Mouse (Mus musculus) central nervous system, embryonic 11.5 days (tissue): Measurements from ENCODE around the gene Alkbh5. TPM values are rescaled to one million over a fixed set of nuclear protein-coding genes. Genes with fewer than 3 reads are reported as not detected.

ENCODE experiments used
- polyA plus RNA-seq: library from polyadenylated mRNA; depleted of rRNA; stranded (reverse); fragments of >200 nt; gene quantifications from 2 replicates; pipeline ENCODE4 v1.2.3, GENCODE M21; 2012; rRNA removed

Gene Alkbh5
- polyA plus RNA-seq, result 16.2 and 19.4 TPM in 2 replicates

DNA sequence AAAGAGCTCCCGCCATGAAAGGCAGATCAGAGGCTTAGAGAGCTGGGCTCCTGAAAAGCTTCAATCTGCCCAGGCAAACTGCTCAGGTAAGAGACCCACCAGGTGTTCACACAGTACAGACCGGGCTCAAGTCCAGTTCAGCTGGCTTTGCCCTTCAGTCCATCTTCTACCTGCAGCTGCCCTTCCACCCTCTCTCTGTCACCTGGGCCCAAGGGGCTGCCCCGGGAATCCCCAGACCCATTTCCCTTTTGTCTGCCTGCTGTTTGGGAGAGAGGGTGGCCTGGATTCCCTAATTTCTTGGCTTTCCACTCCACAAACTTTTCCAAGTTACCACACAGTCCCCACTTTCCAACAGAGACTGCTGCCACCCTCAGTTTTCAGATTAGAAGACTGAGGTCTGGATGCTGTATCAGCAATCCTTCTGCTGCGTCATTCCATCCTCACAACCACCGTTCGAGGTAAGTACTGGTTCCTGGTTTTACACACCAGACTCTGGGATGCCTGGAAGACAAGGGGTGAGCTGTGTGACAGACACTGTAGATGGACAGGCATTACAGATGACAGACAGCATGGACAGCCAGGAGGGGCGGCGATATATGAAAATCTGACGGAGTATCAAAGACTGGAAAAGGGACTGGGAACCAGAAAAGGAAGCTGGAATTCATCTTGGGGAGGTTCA is at the start of gene Alkbh5:
Alkbh5 (plus strand) TSS at position 202 of the 679 bp plus-strand sequence.

Other genes with a start within 250 kb of the Alkbh5 start
- 17.9 and 26.4 TPM in 2 replicates for gene Tom1l2, start 183.5 kb upstream of the Alkbh5 start, polyA plus RNA-seq
- gene Drc3, start 183.1 kb upstream of the Alkbh5 start, polyA plus RNA-seq, result 3.2 and 3.5 TPM in 2 replicates
- gene Gid4, start 119.2 kb upstream of the Alkbh5 start, polyA plus RNA-seq, result 14.0 and 19.1 TPM in 2 replicates
- gene Atpaf2, start 117.9 kb upstream of the Alkbh5 start, polyA plus RNA-seq, result 28.3 and 34.8 TPM in 2 replicates
- gene Drg2, start 81.8 kb upstream of the Alkbh5 start, polyA plus RNA-seq, result 54.1 and 90.9 TPM in 2 replicates
- 0.20 and 0.43 TPM in 2 replicates for gene Myo15, start 67.0 kb upstream of the Alkbh5 start, polyA plus RNA-seq
- 107 and 133 TPM in 2 replicates for gene Llgl1, start 163.3 kb downstream of the Alkbh5 start, polyA plus RNA-seq
- 101 and 103 TPM in 2 replicates for gene Flii, start 190.9 kb downstream of the Alkbh5 start, polyA plus RNA-seq
- gene Mief2, start 192.0 kb downstream of the Alkbh5 start, polyA plus RNA-seq, result 15.7 and 17.4 TPM in 2 replicates
- gene Top3a, start 241.0 kb downstream of the Alkbh5 start, polyA plus RNA-seq, result 15.9 and 17.1 TPM in 2 replicates
- 8.9 and 11.0 TPM in 2 replicates for gene Smcr8, start 241.1 kb downstream of the Alkbh5 start, polyA plus RNA-seq